Mouse (Mus musculus): ENCODE data around the gene Arhgef6. TPM values are rescaled to one million over a fixed set of nuclear protein-coding genes. Genes with fewer than 3 reads are reported as not detected.

The Arhgef6 gene
- polyA plus RNA-seq, 1 experiment from 2014 or later, result 4.5 TPM

- 54% methylated on average over 3 of the region's 3 CpGs for WGBS (ENCODE audit: insufficient replicate concordance)
- ATAC-seq, result no peak
- no peaks in the 10 kb centered on the region for H3K36me3 ChIP-seq
These were observed 116.6 kb downstream of the Arhgef6 start for GRCm38 (mm10) chrX:57221881-57222280.

GRCm38 (mm10) chrX:57219563-57219962 is 119.0 kb downstream of the Arhgef6 start:
- no peaks in the 10 kb centered on the region for H3K27me3 ChIP-seq (replicated peaks)

More at GRCm38 (mm10) chrX:57221881-57222280, 116.6 kb downstream of the Arhgef6 start:
- no peaks in the 10 kb centered on the region for H3K9me3 ChIP-seq (replicated peaks)
- no peak overlapping the region for H3K4me2 ChIP-seq
- H3K9ac ChIP-seq, result no peak overlapping the region
- H3K27me3 ChIP-seq (replicated peaks), result no peaks in the 10 kb centered on the region
- H3K27ac ChIP-seq, result no peak overlapping the region
- no peaks in the 10 kb centered on the region for H3K4me1 ChIP-seq
- no peak overlapping the region for H3K4me3 ChIP-seq

GRCm38 (mm10) chrX:57216271-57216670 is 122.3 kb downstream of the Arhgef6 start:
- H3K4me1 ChIP-seq, result no peaks in the 10 kb centered on the region

More at GRCm38 (mm10) chrX:57219563-57219962, 119.0 kb downstream of the Arhgef6 start:
- H3K4me3 ChIP-seq, result no peak overlapping the region
- H3K36me3 ChIP-seq, result no peaks in the 10 kb centered on the region
- 73% methylated on average over 5 of the region's 5 CpGs for WGBS (ENCODE audit: insufficient replicate concordance)
- H3K4me1 ChIP-seq, result no peaks in the 10 kb centered on the region
- H3K9me3 ChIP-seq (replicated peaks), result no peaks in the 10 kb centered on the region
- H3K27ac ChIP-seq, result no peak overlapping the region
- no peak for ATAC-seq
- H3K4me2 ChIP-seq, result no peak overlapping the region
- no peak overlapping the region for H3K9ac ChIP-seq

GRCm38 (mm10) chrX:57215495-57215894 is 123.0 kb downstream of the Arhgef6 start:
- Histone ChIP-seq H3K36me3 (no peaks in the 10 kb centered on the region), H3K4me3 (no peak overlapping the region), H3K27me3 (replicated peaks) (no peaks in the 10 kb centered on the region), H3K4me2 (no peak overlapping the region), H3K9ac (no peak overlapping the region), H3K9me3 (replicated peaks) (no peaks in the 10 kb centered on the region), H3K27ac (no peak overlapping the region), H3K4me1 (no peaks in the 10 kb centered on the region)
- 70% methylated on average over 4 of the region's 4 CpGs for WGBS (ENCODE audit: insufficient replicate concordance)
- no peak for ATAC-seq

More at GRCm38 (mm10) chrX:57216271-57216670, 122.3 kb downstream of the Arhgef6 start:
- Histone ChIP-seq H3K36me3 (no peaks in the 10 kb centered on the region), H3K27me3 (replicated peaks) (no peaks in the 10 kb centered on the region), H3K27ac (no peak overlapping the region), H3K9ac (no peak overlapping the region), H3K4me2 (no peak overlapping the region), H3K9me3 (replicated peaks) (no peaks in the 10 kb centered on the region), H3K4me3 (no peak overlapping the region)
- WGBS (ENCODE audit: insufficient replicate concordance), result 48% methylated on average over 5 of the region's 5 CpGs
- no peak for ATAC-seq

GRCm38 (mm10) chrX:57212862-57213261 is 125.7 kb downstream of the Arhgef6 start:
- Histone ChIP-seq H3K4me2 (no peak overlapping the region), H3K36me3 (no peaks in the 10 kb centered on the region), H3K9me3 (replicated peaks) (no peaks in the 10 kb centered on the region), H3K4me1 (no peaks in the 10 kb centered on the region), H3K27me3 (replicated peaks) (no peaks in the 10 kb centered on the region), H3K27ac (no peak overlapping the region), H3K4me3 (no peak overlapping the region), H3K9ac (no peak overlapping the region)
- no peak for ATAC-seq
- 71% methylated on average over 3 of the region's 3 CpGs for WGBS (ENCODE audit: insufficient replicate concordance)

GRCm38 (mm10) chrX:57211876-57212275 is 126.7 kb downstream of the Arhgef6 start, which contains the start of gene Cd40lg:
Gene Cd40lg, plus strand, starts transcription at chrX:57212143.
- Histone ChIP-seq H3K9me3 (replicated peaks) (no peaks in the 10 kb centered on the region), H3K9ac (no peak within 1 kb of the TSS), H3K4me1 (no peaks in the 10 kb centered on the region), H3K27ac (no peak within 1 kb of the TSS), H3K4me2 (no peak within 1 kb of the TSS), H3K4me3 (no peak within 1 kb of the TSS), H3K27me3 (replicated peaks) (no peaks in the 10 kb centered on the region), H3K36me3 (no peaks in the 10 kb centered on the region)
- 72% methylated on average over 9 of the region's 9 CpGs for WGBS (ENCODE audit: insufficient replicate concordance)
- ATAC-seq, result no peak

GRCm38 (mm10) chrX:57210591-57210990 is 127.9 kb downstream of the Arhgef6 start:
- no peak for ATAC-seq
- Histone ChIP-seq H3K36me3 (no peaks in the 10 kb centered on the region), H3K4me1 (no peaks in the 10 kb centered on the region), H3K27ac (no peak overlapping the region), H3K4me3 (no peak overlapping the region), H3K27me3 (replicated peaks) (no peaks in the 10 kb centered on the region), H3K4me2 (no peak overlapping the region), H3K9ac (no peak overlapping the region), H3K9me3 (replicated peaks) (no peaks in the 10 kb centered on the region)
- 56% methylated on average over 1 of the region's 1 CpGs for WGBS (ENCODE audit: insufficient replicate concordance)

- no peak overlapping the region for H3K4me2 ChIP-seq
- H3K4me3 ChIP-seq, result no peak overlapping the region
- H3K4me1 ChIP-seq, result no peaks in the 10 kb centered on the region
- H3K36me3 ChIP-seq, result no peaks in the 10 kb centered on the region
- no peaks in the 10 kb centered on the region for H3K27me3 ChIP-seq (replicated peaks)
- ATAC-seq, result no peak
- WGBS (ENCODE audit: insufficient replicate concordance), result 52% methylated on average over 2 of the region's 2 CpGs
- no peaks in the 10 kb centered on the region for H3K9me3 ChIP-seq (replicated peaks)
- no peak overlapping the region for H3K27ac ChIP-seq
- no peak overlapping the region for H3K9ac ChIP-seq
These were observed 138.1 kb downstream of the Arhgef6 start for GRCm38 (mm10) chrX:57200397-57200796.

GRCm38 (mm10) chrX:57198036-57198435 is 140.5 kb downstream of the Arhgef6 start:
- Histone ChIP-seq H3K4me1 (no peaks in the 10 kb centered on the region), H3K36me3 (no peaks in the 10 kb centered on the region), H3K27ac (no peak overlapping the region), H3K4me3 (no peak overlapping the region), H3K27me3 (replicated peaks) (no peaks in the 10 kb centered on the region), H3K9me3 (replicated peaks) (no peaks in the 10 kb centered on the region), H3K9ac (no peak overlapping the region), H3K4me2 (no peak overlapping the region)
- ATAC-seq, result no peak
- WGBS (ENCODE audit: insufficient replicate concordance), result 35% methylated on average over 2 of the region's 2 CpGs

- no peak overlapping the region for H3K27ac ChIP-seq
- H3K4me3 ChIP-seq, result no peak overlapping the region
- WGBS (ENCODE audit: insufficient replicate concordance), result 60% methylated on average over 9 of the region's 9 CpGs
- no peaks in the 10 kb centered on the region for H3K36me3 ChIP-seq
- no peak for ATAC-seq
- H3K4me1 ChIP-seq, result no peaks in the 10 kb centered on the region
- H3K27me3 ChIP-seq (replicated peaks), result no peaks in the 10 kb centered on the region
- no peak overlapping the region for H3K4me2 ChIP-seq
- no peak overlapping the region for H3K9ac ChIP-seq
- H3K9me3 ChIP-seq (replicated peaks), result no peaks in the 10 kb centered on the region
These were observed 142.2 kb downstream of the Arhgef6 start for GRCm38 (mm10) chrX:57196319-57196718.

- ATAC-seq, result no peak
- Histone ChIP-seq H3K4me2 (no peak overlapping the region), H3K36me3 (no peaks in the 10 kb centered on the region), H3K4me1 (no peaks in the 10 kb centered on the region), H3K4me3 (no peak overlapping the region), H3K9ac (no peak overlapping the region), H3K27me3 (replicated peaks) (no peaks in the 10 kb centered on the region), H3K27ac (no peak overlapping the region), H3K9me3 (replicated peaks) (no peaks in the 10 kb centered on the region)
- 50% methylated on average over 5 of the region's 5 CpGs for WGBS (ENCODE audit: insufficient replicate concordance)
These were observed 149.2 kb downstream of the Arhgef6 start for GRCm38 (mm10) chrX:57189335-57189734.

GRCm38 (mm10) chrX:57187301-57187700 is 151.2 kb downstream of the Arhgef6 start:
- no peaks in the 10 kb centered on the region for H3K9me3 ChIP-seq (replicated peaks)

GRCm38 (mm10) chrX:57183359-57183758 is 155.2 kb downstream of the Arhgef6 start:
- Histone ChIP-seq H3K36me3 (no peaks in the 10 kb centered on the region), H3K27me3 (replicated peaks) (no peaks in the 10 kb centered on the region), H3K4me1 (no peaks in the 10 kb centered on the region), H3K4me3 (no peak overlapping the region), H3K9ac (no peak overlapping the region), H3K9me3 (replicated peaks) (no peaks in the 10 kb centered on the region), H3K27ac (no peak overlapping the region), H3K4me2 (no peak overlapping the region)
- no peak for ATAC-seq
- 68% methylated on average over 3 of the region's 3 CpGs for WGBS (ENCODE audit: insufficient replicate concordance)

More at GRCm38 (mm10) chrX:57187301-57187700, 151.2 kb downstream of the Arhgef6 start:
- Histone ChIP-seq H3K36me3 (no peaks in the 10 kb centered on the region), H3K9ac (no peak overlapping the region), H3K4me3 (no peak overlapping the region), H3K27ac (no peak overlapping the region), H3K4me1 (no peaks in the 10 kb centered on the region), H3K4me2 (no peak overlapping the region), H3K27me3 (replicated peaks) (no peaks in the 10 kb centered on the region)
- no peak for ATAC-seq
- 27% methylated on average over 8 of the region's 8 CpGs for WGBS (ENCODE audit: insufficient replicate concordance)
